Mouse (Mus musculus): Measurements from ENCODE around the gene Smim6. TPM values are rescaled to one million over a fixed set of nuclear protein-coding genes. Genes with fewer than 3 reads are reported as not detected.

Smim6 gene
- polyA plus RNA-seq, 1 experiment from 2014 or later = 9.1 TPM

GRCm38 (mm10) chr11:115950719-115951118 lies 38.9 kb downstream of the Smim6 start:
- no peak for ATAC-seq (replicated peaks; ENCODE audit: low FRiP score)
- Histone ChIP-seq H3K9ac (no peak overlapping the region), H3K27ac (no peak overlapping the region), H3K9me3 (replicated peaks) (no peaks in the 10 kb centered on the region), H3K4me1 (no peaks in the 10 kb centered on the region; the same call in 1 of the 2 replicates), H3K4me2 (no peak overlapping the region), H3K36me3 (peaks cover 96% of the 10 kb centered on the region), H3K27me3 (no peaks in the 10 kb centered on the region), H3K4me3 (replicated peaks) (no peak overlapping the region)
- WGBS = 84% methylated on average over 2 of the region's 2 CpGs

GRCm38 (mm10) chr11:115954712-115955111 lies 42.9 kb downstream of the Smim6 start:
- Histone ChIP-seq H3K9ac (no peak overlapping the region), H3K36me3 (peaks cover 90% of the 10 kb centered on the region), H3K4me3 (replicated peaks) (no peak overlapping the region), H3K27me3 (no peaks in the 10 kb centered on the region), H3K4me2 (no peak overlapping the region), H3K27ac (no peak overlapping the region), H3K4me1 (no peaks in the 10 kb centered on the region; the same call in 1 of the 2 replicates), H3K9me3 (replicated peaks) (no peaks in the 10 kb centered on the region)
- ATAC-seq (replicated peaks; ENCODE audit: low FRiP score) = no peak
- 85% methylated on average over 5 of the region's 5 CpGs for WGBS

- H3K4me2 ChIP-seq = no peak overlapping the region
- H3K9ac ChIP-seq = no peak overlapping the region
- no peaks in the 10 kb centered on the region for H3K27me3 ChIP-seq
- H3K4me3 ChIP-seq (replicated peaks) = no peak overlapping the region
- no peaks in the 10 kb centered on the region; the same call in 1 of the 2 replicates for H3K4me1 ChIP-seq
- WGBS = 73% methylated on average over 10 of the region's 10 CpGs
- H3K9me3 ChIP-seq (replicated peaks) = no peaks in the 10 kb centered on the region
- no peak for ATAC-seq (replicated peaks; ENCODE audit: low FRiP score)
- H3K27ac ChIP-seq = no peak overlapping the region
- H3K36me3 ChIP-seq = peaks cover 90% of the 10 kb centered on the region
Observed at GRCm38 (mm10) chr11:115955195-115955858, 43.5 kb downstream of the Smim6 start.

DNA sequence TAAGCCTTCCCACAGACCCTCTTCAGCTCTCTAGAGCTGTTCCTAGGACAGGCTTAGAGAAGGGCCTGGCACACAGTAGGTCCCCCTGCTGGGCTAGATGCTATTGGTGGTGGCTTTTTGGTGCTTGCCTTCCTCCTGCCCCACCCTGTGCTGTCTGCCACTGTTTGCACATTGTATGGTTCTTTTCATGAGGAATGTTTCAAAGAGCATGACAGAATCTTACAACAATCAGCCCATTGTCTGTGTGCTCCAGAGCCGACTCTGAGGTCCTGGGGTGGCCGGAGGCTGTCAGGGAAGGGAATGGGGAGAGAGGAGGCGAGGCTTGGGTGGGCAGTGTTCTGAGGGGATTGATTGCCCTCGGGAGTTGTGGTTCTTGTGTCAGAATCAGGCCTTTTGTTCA lies 44.6 kb downstream of the Smim6 start:
- Histone ChIP-seq H3K9ac (no peak overlapping the region), H3K27ac (0 out of 2 replicates have a peak overlapping the region, but pooled peaks have one; percentile 15), H3K4me3 (replicated peaks) (no peak overlapping the region), H3K9me3 (replicated peaks) (no peaks in the 10 kb centered on the region), H3K4me1 (no peaks in the 10 kb centered on the region; the same call in 1 of the 2 replicates), H3K36me3 (peaks cover 90% of the 10 kb centered on the region), H3K4me2 (no peak overlapping the region), H3K27me3 (no peaks in the 10 kb centered on the region)
- ATAC-seq (replicated peaks; ENCODE audit: low FRiP score) = no peak
- WGBS = 59% methylated on average over 4 of the region's 4 CpGs

GRCm38 (mm10) chr11:115957971-115958370 lies 46.2 kb downstream of the Smim6 start:
- Histone ChIP-seq H3K27me3 (no peaks in the 10 kb centered on the region), H3K36me3 (peaks cover 90% of the 10 kb centered on the region), H3K9ac (no peak overlapping the region), H3K9me3 (replicated peaks) (no peaks in the 10 kb centered on the region), H3K4me3 (replicated peaks) (no peak overlapping the region), H3K4me2 (no peak overlapping the region), H3K27ac (no peak overlapping the region), H3K4me1 (no peaks in the 10 kb centered on the region; the same call in 1 of the 2 replicates)
- no peak for ATAC-seq (replicated peaks; ENCODE audit: low FRiP score)
- WGBS = 52% methylated on average over 7 of the region's 7 CpGs

DNA sequence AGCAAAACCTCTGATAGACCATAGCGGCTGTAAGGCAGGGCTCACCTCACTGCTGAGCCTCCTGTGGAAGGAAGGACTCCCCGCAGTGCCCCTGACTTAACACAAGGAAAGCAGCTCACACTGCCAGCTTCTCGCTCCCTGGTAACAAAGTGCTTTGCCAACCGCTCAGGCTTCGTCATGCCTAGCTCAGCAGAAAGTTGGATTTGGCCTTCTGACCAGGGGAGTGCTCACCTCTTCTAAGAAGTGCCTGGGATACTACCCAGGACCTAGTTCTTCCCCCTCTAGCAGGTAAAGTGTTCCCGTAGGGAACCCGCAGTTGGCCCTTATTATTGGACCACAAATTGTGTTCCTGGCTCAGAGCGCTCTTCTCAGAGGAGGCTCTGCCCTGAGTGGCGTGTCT lies 47.2 kb downstream of the Smim6 start:
- Histone ChIP-seq H3K27ac (no peak overlapping the region), H3K4me3 (replicated peaks) (no peak overlapping the region), H3K4me1 (no peaks in the 10 kb centered on the region; the same call in 1 of the 2 replicates), H3K9me3 (replicated peaks) (no peaks in the 10 kb centered on the region), H3K27me3 (no peaks in the 10 kb centered on the region), H3K9ac (no peak overlapping the region), H3K4me2 (no peak overlapping the region), H3K36me3 (peaks cover 90% of the 10 kb centered on the region)
- 97% methylated on average over 9 of the region's 9 CpGs for WGBS
- no peak for ATAC-seq (replicated peaks; ENCODE audit: low FRiP score)

DNA sequence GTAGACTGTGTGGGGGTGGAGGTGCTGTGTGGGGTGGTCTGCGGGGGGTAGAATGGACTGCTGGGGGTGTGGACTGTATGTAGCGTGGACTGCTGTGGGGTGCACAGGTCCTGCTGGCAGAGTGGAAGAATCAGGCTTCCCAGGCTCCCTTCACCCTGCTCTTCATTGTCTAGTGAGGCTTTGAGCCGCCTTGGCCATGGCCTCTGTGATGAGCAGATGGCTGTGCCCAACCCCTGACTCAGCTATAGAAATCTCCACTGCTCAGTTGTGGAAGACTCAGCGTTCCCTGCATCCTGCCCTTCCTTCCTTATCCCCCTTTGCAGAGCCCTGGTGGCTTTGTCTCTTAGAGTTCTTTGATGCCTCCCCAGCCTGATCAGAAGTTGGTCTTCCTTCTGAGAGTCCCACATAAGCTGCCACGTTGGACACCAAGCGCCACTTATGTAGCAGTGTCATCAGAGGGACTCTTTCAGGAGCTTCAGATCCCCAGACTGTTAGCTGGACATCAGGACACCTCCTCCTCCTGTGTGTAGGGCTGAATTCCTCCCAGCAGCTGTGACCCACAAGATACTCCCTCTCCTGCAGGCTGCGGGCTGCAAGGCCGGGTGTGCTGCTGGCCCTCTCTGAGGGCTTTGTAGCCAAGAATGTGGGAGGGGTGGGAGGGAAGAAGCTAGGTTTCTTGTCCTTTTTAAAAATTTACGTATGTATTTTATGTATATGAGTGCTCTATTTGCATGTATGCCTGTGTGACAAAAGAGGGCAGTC lies 51.0 kb downstream of the Smim6 start:
- H3K9me3 ChIP-seq (replicated peaks) = no peaks in the 10 kb centered on the region
- H3K4me1 ChIP-seq = no peaks in the 10 kb centered on the region
- WGBS = 91% methylated on average over 9 of the region's 9 CpGs
- peaks cover 90% of the 10 kb centered on the region for H3K36me3 ChIP-seq
- no peak overlapping the region for H3K27ac ChIP-seq
- no peak for ATAC-seq (replicated peaks; ENCODE audit: low FRiP score)
- H3K9ac ChIP-seq = no peak overlapping the region
- H3K4me3 ChIP-seq (replicated peaks) = no peak overlapping the region
- no peak overlapping the region for H3K4me2 ChIP-seq
- no peaks in the 10 kb centered on the region for H3K27me3 ChIP-seq

Other genes starting within 250 kb of the Smim6 start
- 92.0 and 98.4 TPM in 2 replicates for gene Grb2, start 203.4 kb upstream of the Smim6 start, polyA plus RNA-seq (2015; fragmentation: Nextera tagmentation; extraction: Ambion mirVana)
- gene Tmem94, start 146.6 kb upstream of the Smim6 start, polyA plus RNA-seq (2015; fragmentation: Nextera tagmentation; extraction: Ambion mirVana) = 26.6 and 27.0 TPM in 2 replicates
- gene Caskin2, start 98.4 kb upstream of the Smim6 start, polyA plus RNA-seq (2015; fragmentation: Nextera tagmentation; extraction: Ambion mirVana) = 17.3 and 20.9 TPM in 2 replicates
- gene Tsen54, start 97.3 kb upstream of the Smim6 start, polyA plus RNA-seq (2015; fragmentation: Nextera tagmentation; extraction: Ambion mirVana) = 37.3 and 39.8 TPM in 2 replicates
- gene Llgl2, start 88.0 kb upstream of the Smim6 start, polyA plus RNA-seq (2015; fragmentation: Nextera tagmentation; extraction: Ambion mirVana) = 39.1 and 41.0 TPM in 2 replicates
- 8.0 and 11.1 TPM in 2 replicates for gene Myo15b, start 53.6 kb upstream of the Smim6 start, polyA plus RNA-seq (2015; fragmentation: Nextera tagmentation; extraction: Ambion mirVana)
- gene Smim5, start 12.1 kb upstream of the Smim6 start, polyA plus RNA-seq (2015; fragmentation: Nextera tagmentation; extraction: Ambion mirVana) = 3.9 and 4.1 TPM in 2 replicates
- 41.6 and 44.5 TPM in 2 replicates for gene Sap30bp, start 21.3 kb downstream of the Smim6 start, polyA plus RNA-seq (2015; fragmentation: Nextera tagmentation; extraction: Ambion mirVana)
- 21.3 and 24.3 TPM in 2 replicates for gene Recql5, start 21.5 kb downstream of the Smim6 start, polyA plus RNA-seq (2015; fragmentation: Nextera tagmentation; extraction: Ambion mirVana)
- 2.1 and 2.7 TPM in 2 replicates for gene Itgb4, start 62.7 kb downstream of the Smim6 start, polyA plus RNA-seq (2015; fragmentation: Nextera tagmentation; extraction: Ambion mirVana)
- 194 and 208 TPM in 2 replicates for gene Galk1, start 100.7 kb downstream of the Smim6 start, polyA plus RNA-seq (2015; fragmentation: Nextera tagmentation; extraction: Ambion mirVana)
- gene H3f3b, start 115.9 kb downstream of the Smim6 start, polyA plus RNA-seq (2015; fragmentation: Nextera tagmentation; extraction: Ambion mirVana) = 1,673 and 1,817 TPM in 2 replicates
- 37.3 and 40.1 TPM in 2 replicates for gene Unk, start 118.3 kb downstream of the Smim6 start, polyA plus RNA-seq (2015; fragmentation: Nextera tagmentation; extraction: Ambion mirVana)
- gene Unc13d, start 165.9 kb downstream of the Smim6 start, polyA plus RNA-seq (2015; fragmentation: Nextera tagmentation; extraction: Ambion mirVana) = 1.3 and 1.5 TPM in 2 replicates
- gene Wbp2, start 175.0 kb downstream of the Smim6 start, polyA plus RNA-seq (2015; fragmentation: Nextera tagmentation; extraction: Ambion mirVana) = 82.1 and 101 TPM in 2 replicates
- gene Trim47, start 215.2 kb downstream of the Smim6 start, polyA plus RNA-seq (2015; fragmentation: Nextera tagmentation; extraction: Ambion mirVana) = 21.4 and 24.6 TPM in 2 replicates
- 4.5 and 5.4 TPM in 2 replicates for gene Trim65, start 219.1 kb downstream of the Smim6 start, polyA plus RNA-seq (2015; fragmentation: Nextera tagmentation; extraction: Ambion mirVana)
- 102 and 112 TPM in 2 replicates for gene Mrpl38, start 226.9 kb downstream of the Smim6 start, polyA plus RNA-seq (2015; fragmentation: Nextera tagmentation; extraction: Ambion mirVana)